Mouse (Mus musculus) E14TG2a.4 (cell line): Measurements from ENCODE around the gene Smarcc2.
"Not testable (repeated sequence)": the region's sequence is repeated elsewhere in the genome, so short reads cannot be mapped to it uniquely, and the experiment has no call there.

Source experiments
- H3K27me3 ChIP-seq: 2 replicates; pipeline ENCODE4 v1.6.1; 2014; ENCODE audit warnings: low read length, control low read depth; ENCODE audit not compliant: insufficient read depth
- H3K36me3 ChIP-seq: 2 replicates; pipeline ENCODE4 v1.6.1; 2014; ENCODE audit warnings: low read length, control low read depth; ENCODE audit not compliant: insufficient read depth
- H3K4me1 ChIP-seq: replicated peaks from 2 replicates; pipeline ENCODE4 v1.6.1; 2014; ENCODE audit warnings: low read depth, low read length, control low read depth
- H3K4me3 ChIP-seq: replicated peaks from 2 replicates; pipeline ENCODE4 v1.5.1; 2014; ENCODE audit warnings: mild to moderate bottlenecking, low read length
- H3K9me3 ChIP-seq: 2 replicates; pipeline ENCODE4 v1.6.1; 2014; ENCODE audit warnings: low read length, control low read depth
- CTCF ChIP-seq: conservative IDR thresholded peaks from 2 replicates; pipeline ENCODE4 v1.5.1; 2014; ENCODE audit warnings: low read length
- NANOG ChIP-seq: IDR thresholded peaks from 2 replicates; pipeline ENCODE4 v1.6.1; 2014; ENCODE audit warnings: borderline replicate concordance, low read length, mixed read lengths
- POU5F1 ChIP-seq: IDR thresholded peaks from 2 replicates; pipeline ENCODE4 v1.6.1; 2014; ENCODE audit warnings: low read length, borderline replicate concordance

Smarcc2 gene

GRCm38 (mm10) chr10:128488776-128489175 is 29.7 kb downstream of the Smarcc2 start:
- H3K27me3 ChIP-seq = no peaks in the 10 kb centered on the region
- no peaks in the 10 kb centered on the region for H3K9me3 ChIP-seq
- peaks cover 74% of the 10 kb centered on the region for H3K4me1 ChIP-seq
- H3K4me3 ChIP-seq = no peak overlapping the region
- TF ChIP-seq NANOG = no peak
- TF ChIP-seq POU5F1 = no peak
- no peak for TF ChIP-seq CTCF
- H3K36me3 ChIP-seq = peaks cover 77% of the 10 kb centered on the region

- H3K4me1 ChIP-seq = peaks cover 69% of the 10 kb centered on the region
Observed at GRCm38 (mm10) chr10:128489380-128489779, 30.3 kb downstream of the Smarcc2 start.

GRCm38 (mm10) chr10:128489785-128490184 is 30.7 kb downstream of the Smarcc2 start:
- Histone ChIP-seq H3K4me1 (peaks cover 73% of the 10 kb centered on the region), H3K27me3 (no peaks in the 10 kb centered on the region), H3K4me3 (peak overlapping the region; percentile 98; the same call in 1 of the 2 replicates), H3K36me3 (peaks cover 71% of the 10 kb centered on the region), H3K9me3 (no peaks in the 10 kb centered on the region)
- TF ChIP-seq NANOG (no peak), POU5F1 (no peak), CTCF (no peak)

More at GRCm38 (mm10) chr10:128489380-128489779, 30.3 kb downstream of the Smarcc2 start:
- Histone ChIP-seq H3K9me3 (no peaks in the 10 kb centered on the region), H3K36me3 (peaks cover 71% of the 10 kb centered on the region), H3K4me3 (peak overlapping the region; percentile 98; the same call in 1 of the 2 replicates), H3K27me3 (no peaks in the 10 kb centered on the region)
- TF ChIP-seq POU5F1 (no peak), NANOG (no peak), CTCF (no peak)

GRCm38 (mm10) chr10:128490232-128490631 is 31.2 kb downstream of the Smarcc2 start:
- H3K4me3 ChIP-seq = peak overlapping the region; percentile 98; the same call in 1 of the 2 replicates
- H3K4me1 ChIP-seq = peaks cover 77% of the 10 kb centered on the region
- TF ChIP-seq CTCF = no peak
- no peak for TF ChIP-seq NANOG
- TF ChIP-seq POU5F1 = no peak
- no peaks in the 10 kb centered on the region for H3K27me3 ChIP-seq
- H3K9me3 ChIP-seq = no peaks in the 10 kb centered on the region
- H3K36me3 ChIP-seq = peaks cover 71% of the 10 kb centered on the region

GRCm38 (mm10) chr10:128490912-128491311 is 31.9 kb downstream of the Smarcc2 start:
- TF ChIP-seq POU5F1 = no peak
- no peak for TF ChIP-seq NANOG
- no peak for TF ChIP-seq CTCF

GRCm38 (mm10) chr10:128491495-128491894 is 32.4 kb downstream of the Smarcc2 start:
- H3K27me3 ChIP-seq = no peaks in the 10 kb centered on the region
- no peak for TF ChIP-seq POU5F1
- TF ChIP-seq CTCF = no peak
- no peak for TF ChIP-seq NANOG
- H3K9me3 ChIP-seq = no peaks in the 10 kb centered on the region
- peak overlapping the region; percentile 98 for H3K4me3 ChIP-seq
- H3K36me3 ChIP-seq = peaks cover 63% of the 10 kb centered on the region
- peaks cover 80% of the 10 kb centered on the region for H3K4me1 ChIP-seq

More at GRCm38 (mm10) chr10:128490912-128491311, 31.9 kb downstream of the Smarcc2 start:
- Histone ChIP-seq H3K9me3 (no peaks in the 10 kb centered on the region), H3K36me3 (peaks cover 66% of the 10 kb centered on the region), H3K4me3 (peak overlapping the region; percentile 98), H3K27me3 (no peaks in the 10 kb centered on the region), H3K4me1 (peaks cover 77% of the 10 kb centered on the region)

- peaks cover 60% of the 10 kb centered on the region for H3K36me3 ChIP-seq
- not testable (repeated sequence) for H3K9me3 ChIP-seq, H3K27me3 ChIP-seq
- H3K4me3 ChIP-seq = peak overlapping the region; percentile 98
- H3K4me1 ChIP-seq = peaks cover 83% of the 10 kb centered on the region
Observed at GRCm38 (mm10) chr10:128492051-128492450, 33.0 kb downstream of the Smarcc2 start.

GRCm38 (mm10) chr10:128492633-128493311 is 33.7 kb downstream of the Smarcc2 start:
- no peak for TF ChIP-seq CTCF
- no peak for TF ChIP-seq POU5F1
- no peak for TF ChIP-seq NANOG

GRCm38 (mm10) chr10:128493319-128493694 is 34.3 kb downstream of the Smarcc2 start:
- Histone ChIP-seq H3K4me1 (peaks cover 82% of the 10 kb centered on the region), H3K27me3 (no peaks in the 10 kb centered on the region), H3K9me3 (no peaks in the 10 kb centered on the region), H3K36me3 (peaks cover 47% of the 10 kb centered on the region), H3K4me3 (peak overlapping the region; percentile 98)
- TF ChIP-seq POU5F1 (no peak), NANOG (no peak), CTCF (no peak)

More at GRCm38 (mm10) chr10:128492633-128493311, 33.7 kb downstream of the Smarcc2 start:
- Histone ChIP-seq H3K9me3 (no peaks in the 10 kb centered on the region), H3K27me3 (no peaks in the 10 kb centered on the region), H3K4me3 (peak overlapping the region; percentile 98), H3K36me3 (peaks cover 53% of the 10 kb centered on the region), H3K4me1 (peaks cover 82% of the 10 kb centered on the region)
